Mouse (Mus musculus) megakaryocyte, embryonic 14.5 days (primary cell): Measurements from ENCODE around the gene H6pd.

Experiments used
- FLI1 ChIP-seq: IDR thresholded peaks from 2 replicates; pipeline ENCODE4 v1.6.1; 2012; ENCODE audit warnings: low read length, inconsistent platforms, mixed read lengths
- GATA1 ChIP-seq: IDR thresholded peaks from 3 replicates; pipeline ENCODE4 v1.6.1; 2012; ENCODE audit warnings: mixed read lengths, low read length, inconsistent platforms, borderline replicate concordance

- TF ChIP-seq GATA1: no peak
- no peak for TF ChIP-seq FLI1
These were observed 31.6 kb downstream of the H6pd start for GRCm38 (mm10) chr4:149977181-149977580.
